Mouse (Mus musculus) lung, adult 2 months (tissue): ENCODE data around the gene Axl.

Experiments
- CTCF ChIP-seq: fragments of 200-500 bp; IDR thresholded peaks from 2 replicates; pipeline ENCODE4 v1.5.1; 2011; ENCODE audit warnings: mild to moderate bottlenecking, low read length, control low read depth; ENCODE audit not compliant: insufficient read depth
- POLR2A ChIP-seq: fragments of 200-500 bp; IDR thresholded peaks from 2 replicates; pipeline ENCODE4 v1.6.1; 2011; ENCODE audit warnings: low read depth, mild to moderate bottlenecking, control low read depth, low read length, borderline replicate concordance; ENCODE audit errors: extremely low read depth

DNA sequence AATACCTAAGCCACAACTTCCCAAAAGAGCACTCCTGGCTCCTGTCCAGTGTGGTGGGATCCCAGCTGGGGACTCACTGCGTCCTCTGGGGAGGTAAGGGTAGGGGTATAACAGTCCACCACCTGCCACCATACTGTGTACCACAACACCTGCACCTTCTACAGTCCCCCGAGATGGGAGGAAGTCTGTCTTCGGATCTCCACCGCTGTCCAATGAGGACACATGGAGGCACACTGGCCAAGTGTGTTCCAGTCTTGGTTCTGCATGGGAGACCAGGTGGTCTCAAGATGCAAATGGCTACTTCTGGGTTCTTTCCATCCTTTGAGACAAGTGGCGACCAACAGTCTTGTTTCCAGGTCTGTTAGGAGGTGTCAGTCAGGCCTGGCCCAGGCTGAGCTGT is 77.3 kb downstream of the Axl start:
- TF ChIP-seq CTCF (no peak), POLR2A (no peak)
